Mouse (Mus musculus) neural tube, embryonic 13.5 days (tissue): ENCODE data around the gene Camkv. TPM values are rescaled to one million over a fixed set of nuclear protein-coding genes. Genes with fewer than 3 reads are reported as not detected.

Source experiments
- ATAC-seq: fragments of 200-750 bp; cut with Nextera tagmentation; 2 replicates; pipeline ENCODE4 v1.8.0; 2017; ENCODE audit warnings: low read depth, mild to moderate bottlenecking, moderate TSS enrichment, moderate library complexity
- H3K27ac ChIP-seq: fragments of 300-500 bp; sonication (generic); replicated peaks from 2 replicates; pipeline ENCODE4 v1.5.1; 2015; ENCODE audit warnings: moderate library complexity, mild to moderate bottlenecking, inconsistent platforms
- H3K27me3 ChIP-seq: fragments of 300-500 bp; sonication (generic); 2 replicates; pipeline ENCODE4 v1.6.1; 2015; ENCODE audit warnings: mild to moderate bottlenecking, inconsistent platforms
- H3K36me3 ChIP-seq: fragments of 300-500 bp; sonication (generic); 2 replicates; pipeline ENCODE4 v1.6.1; 2015; ENCODE audit warnings: mild to moderate bottlenecking, inconsistent platforms
- H3K4me1 ChIP-seq: fragments of 300-500 bp; sonication (generic); replicated peaks from 2 replicates; pipeline ENCODE4 v1.6.1; 2015; ENCODE audit warnings: inconsistent platforms
- H3K4me2 ChIP-seq: fragments of 300-500 bp; sonication (generic); 2 replicates; pipeline ENCODE4 v1.6.1; 2015; ENCODE audit warnings: inconsistent platforms, mild to moderate bottlenecking, moderate library complexity
- H3K4me3 ChIP-seq: fragments of 300-500 bp; sonication (generic); 2 replicates; pipeline ENCODE4 v1.5.1; 2015; ENCODE audit warnings: mild to moderate bottlenecking, inconsistent platforms
- H3K9ac ChIP-seq: fragments of 300-500 bp; sonication (generic); 2 replicates; pipeline ENCODE4 v1.6.1; 2015; ENCODE audit warnings: moderate library complexity, mild to moderate bottlenecking, inconsistent platforms
- H3K9me3 ChIP-seq: fragments of 300-500 bp; sonication (generic); 2 replicates; pipeline ENCODE4 v1.6.1; 2016; ENCODE audit warnings: inconsistent platforms
- WGBS: fragments of 180-500 bp; shearing (Covaris S2); methylation state at CpG from one replicate; pipeline ENCODE4 v1.1.7; 2015; 5-methylcytosine and 5-hydroxymethylcytosine counted together
- polyA plus RNA-seq: library from polyadenylated mRNA; unstranded; fragments of >200 nt; fragmentation: Nextera tagmentation; extraction: Ambion mirVana; gene quantifications from 2 replicates; pipeline ENCODE4 v1.2.1, GENCODE M21; 2015

Gene Camkv
- polyA plus RNA-seq, 1 experiment from 2014 or later = 11.4 TPM

DNA sequence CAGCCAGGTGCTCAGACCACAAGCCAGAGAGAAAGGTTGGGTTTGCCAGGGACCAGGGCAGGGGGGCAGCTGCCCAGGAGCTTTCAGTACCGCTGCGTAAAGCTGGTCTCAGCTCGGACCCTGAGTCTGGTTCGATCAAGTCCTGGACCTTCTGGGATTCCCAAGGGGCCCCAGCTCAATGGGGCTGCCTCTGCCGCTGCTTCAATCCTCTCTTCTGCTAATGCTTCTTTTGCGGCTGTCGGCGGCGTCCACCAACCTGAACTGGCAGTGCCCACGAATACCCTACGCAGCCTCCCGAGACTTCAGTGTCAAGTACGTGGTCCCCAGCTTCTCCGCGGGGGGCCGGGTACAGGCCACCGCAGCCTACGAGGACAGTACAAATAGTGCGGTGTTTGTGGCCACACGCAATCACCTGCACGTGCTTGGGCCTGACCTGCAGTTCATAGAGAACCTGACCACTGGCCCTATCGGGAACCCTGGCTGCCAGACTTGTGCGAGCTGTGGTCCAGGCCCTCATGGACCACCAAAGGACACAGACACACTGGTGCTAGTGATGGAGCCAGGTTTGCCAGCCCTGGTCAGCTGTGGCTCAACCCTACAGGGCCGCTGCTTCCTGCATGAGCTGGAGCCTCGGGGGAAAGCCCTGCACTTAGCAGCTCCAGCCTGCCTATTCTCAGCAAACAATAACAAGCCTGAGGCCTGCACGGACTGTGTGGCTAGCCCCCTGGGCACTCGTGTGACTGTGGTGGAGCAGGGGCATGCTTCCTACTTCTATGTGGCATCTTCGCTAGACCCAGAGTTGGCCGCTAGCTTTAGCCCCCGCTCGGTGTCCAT, 28.3 kb upstream of the Camkv start:
- Histone ChIP-seq H3K9ac (peak overlapping the region; percentile 60), H3K27me3 (peaks cover 8% of the 10 kb centered on the region), H3K4me2 (peak overlapping the region; percentile 58), H3K4me3 (peak overlapping the region; percentile 32), H3K36me3 (peaks cover 8% of the 10 kb centered on the region), H3K9me3 (no peaks in the 10 kb centered on the region), H3K4me1 (peaks cover 31% of the 10 kb centered on the region), H3K27ac (peak overlapping the region; percentile 28; the same call in 1 of the 2 replicates)
- no peak for ATAC-seq
- 48% methylated on average over 31 of the region's 31 CpGs for WGBS

DNA sequence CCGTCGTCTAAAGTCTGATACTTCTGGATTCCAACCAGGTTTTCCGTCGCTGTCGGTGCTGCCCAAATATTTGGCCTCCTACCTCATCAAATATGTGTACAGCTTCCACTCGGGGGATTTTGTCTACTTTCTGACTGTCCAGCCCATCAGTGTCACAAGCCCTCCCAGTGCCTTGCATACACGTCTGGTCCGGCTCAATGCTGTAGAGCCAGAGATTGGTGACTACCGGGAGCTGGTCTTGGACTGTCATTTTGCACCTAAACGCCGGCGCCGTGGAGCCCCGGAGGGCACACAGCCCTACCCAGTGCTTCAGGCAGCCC, 27.7 kb upstream of the Camkv start:
- H3K4me2 ChIP-seq = peak overlapping the region; percentile 58
- 79% methylated on average over 14 of the region's 14 CpGs for WGBS
- peaks cover 31% of the 10 kb centered on the region for H3K4me1 ChIP-seq
- H3K27ac ChIP-seq = peak overlapping the region; percentile 13; the same call in 1 of the 2 replicates
- no peaks in the 10 kb centered on the region for H3K9me3 ChIP-seq
- peaks cover 3% of the 10 kb centered on the region for H3K36me3 ChIP-seq
- no peak for ATAC-seq
- 0 out of 2 replicates have a peak overlapping the region, but pooled peaks have one; percentile 26 for H3K9ac ChIP-seq
- peak overlapping the region; percentile 32; the same call in 1 of the 2 replicates for H3K4me3 ChIP-seq
- peaks cover 8% of the 10 kb centered on the region for H3K27me3 ChIP-seq

DNA sequence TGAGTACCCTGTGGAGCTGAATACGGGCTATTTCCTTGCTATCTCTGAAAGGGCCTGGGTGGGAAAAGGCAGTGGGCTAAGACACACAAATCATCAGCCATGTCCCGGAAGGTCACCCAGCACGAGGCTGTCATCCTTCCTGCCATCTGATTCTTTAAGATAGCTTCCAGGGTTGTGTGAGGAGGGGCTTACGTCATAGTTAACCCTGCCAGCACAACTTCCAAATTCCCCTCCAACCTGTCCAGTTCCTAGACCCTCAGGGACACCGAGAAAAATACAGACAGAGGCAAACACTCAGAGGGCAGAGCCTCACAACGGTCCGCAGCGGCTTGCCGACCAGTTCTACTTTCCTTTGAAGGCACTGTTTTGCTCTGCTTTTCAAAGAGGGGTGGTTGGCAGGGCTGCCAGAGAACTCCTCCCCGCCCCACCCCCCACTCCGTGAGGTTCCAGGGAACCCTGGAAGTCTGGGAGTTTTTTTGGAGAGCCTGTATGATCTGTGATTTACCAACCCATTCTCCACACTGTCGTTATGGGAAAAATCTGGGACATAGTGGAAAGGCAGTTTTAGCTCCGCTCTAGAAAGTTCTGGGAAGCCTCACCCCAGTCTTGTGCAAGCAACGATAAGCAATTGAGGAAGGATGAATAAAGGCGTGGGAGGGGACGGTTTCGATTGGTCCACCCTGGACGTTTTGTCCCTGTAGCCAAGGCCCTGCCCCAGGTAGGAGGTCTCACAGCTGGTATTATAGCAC, 26.9 kb upstream of the Camkv start:
- peak overlapping the region; percentile 58 for H3K4me2 ChIP-seq
- H3K4me3 ChIP-seq = peak overlapping the region; percentile 32
- H3K9me3 ChIP-seq = no peaks in the 10 kb centered on the region
- 20% methylated on average over 18 of the region's 18 CpGs for WGBS
- no peaks in the 10 kb centered on the region for H3K36me3 ChIP-seq
- H3K27ac ChIP-seq = no peak overlapping the region; the same call in 1 of the 2 replicates
- peak overlapping the region; percentile 31; the same call in 1 of the 2 replicates for H3K9ac ChIP-seq
- peaks cover 31% of the 10 kb centered on the region for H3K4me1 ChIP-seq
- H3K27me3 ChIP-seq = peaks cover 8% of the 10 kb centered on the region
- ATAC-seq = no peak

DNA sequence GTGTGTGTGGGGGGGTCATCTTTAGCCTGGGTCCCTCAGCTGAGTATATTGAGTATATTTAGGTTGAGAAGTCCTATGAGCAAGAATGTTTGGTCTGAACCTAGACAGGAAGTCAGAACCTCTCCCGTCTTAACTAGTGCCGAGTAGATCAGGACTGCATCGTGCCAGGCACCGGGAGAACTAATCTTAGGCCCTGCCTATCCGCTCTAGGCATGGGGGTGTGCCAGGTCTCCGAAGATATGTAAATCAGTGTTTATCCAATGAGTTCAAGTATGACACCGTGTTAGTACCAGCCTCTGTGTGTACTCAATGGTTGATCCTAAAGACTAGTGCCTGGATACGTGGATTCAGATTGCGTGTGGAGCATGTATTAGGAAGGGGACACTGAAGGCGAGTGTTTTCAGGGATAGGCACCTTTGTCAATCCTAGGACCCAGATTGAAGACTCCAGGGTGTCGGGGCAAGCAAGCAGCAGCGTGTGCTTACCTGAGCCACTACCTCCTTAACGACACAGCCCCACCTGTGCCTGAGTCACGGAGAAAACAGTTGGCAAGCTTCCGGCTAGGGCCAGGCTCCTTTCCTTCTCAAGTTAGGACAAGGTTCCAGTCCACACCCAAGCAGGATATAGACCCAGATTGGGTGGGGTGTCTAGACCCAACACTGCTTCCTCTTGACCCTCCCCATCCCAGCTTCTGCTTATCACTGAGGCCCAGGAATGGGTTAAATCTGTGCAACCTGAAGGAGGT, 25.3 kb upstream of the Camkv start:
- no peak overlapping the region for H3K4me3 ChIP-seq
- 89% methylated on average over 15 of the region's 15 CpGs for WGBS
- no peak overlapping the region for H3K9ac ChIP-seq
- no peak overlapping the region for H3K27ac ChIP-seq
- H3K36me3 ChIP-seq = no peaks in the 10 kb centered on the region
- H3K27me3 ChIP-seq = peaks cover 8% of the 10 kb centered on the region
- ATAC-seq = no peak
- H3K4me2 ChIP-seq = no peak overlapping the region
- peaks cover 31% of the 10 kb centered on the region for H3K4me1 ChIP-seq
- H3K9me3 ChIP-seq = no peaks in the 10 kb centered on the region

DNA sequence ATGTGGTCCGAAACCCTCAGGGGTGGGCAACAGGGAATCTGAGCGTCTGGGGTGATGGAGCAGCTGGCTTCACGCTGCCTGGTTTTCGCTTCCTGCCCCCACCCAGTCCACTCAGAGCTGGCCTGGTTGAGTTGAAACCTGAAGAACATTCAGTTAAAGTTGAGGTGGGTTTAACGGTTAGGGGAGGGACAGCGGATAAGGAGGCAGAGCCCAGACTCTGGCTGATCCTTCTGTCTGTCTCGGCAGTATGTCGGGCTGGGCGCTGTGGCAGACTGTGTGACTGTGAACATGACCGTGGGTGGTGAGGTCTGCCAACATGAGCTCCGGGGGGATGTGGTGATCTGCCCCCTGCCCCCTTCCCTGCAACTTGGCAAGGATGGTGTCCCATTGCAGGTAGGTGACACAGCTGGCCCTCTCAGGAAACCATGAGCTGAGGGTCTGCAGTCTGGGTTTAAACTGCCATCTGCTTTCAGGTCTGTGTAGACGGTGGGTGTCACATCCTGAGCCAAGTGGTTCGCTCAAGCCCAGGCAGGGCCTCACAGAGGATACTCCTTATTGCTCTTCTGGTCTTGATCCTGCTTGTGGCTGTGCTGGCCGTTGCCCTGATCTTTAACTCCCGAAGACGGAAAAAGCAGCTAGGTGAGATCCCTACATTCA, 20.6 kb upstream of the Camkv start:
- 81% methylated on average over 16 of the region's 16 CpGs for WGBS
- no peaks in the 10 kb centered on the region for H3K9me3 ChIP-seq
- no peak overlapping the region for H3K27ac ChIP-seq
- no peaks in the 10 kb centered on the region for H3K36me3 ChIP-seq
- ATAC-seq = no peak
- H3K9ac ChIP-seq = no peak overlapping the region
- no peaks in the 10 kb centered on the region for H3K27me3 ChIP-seq
- peaks cover 12% of the 10 kb centered on the region for H3K4me1 ChIP-seq
- no peak overlapping the region for H3K4me2 ChIP-seq
- H3K4me3 ChIP-seq = no peak overlapping the region

DNA sequence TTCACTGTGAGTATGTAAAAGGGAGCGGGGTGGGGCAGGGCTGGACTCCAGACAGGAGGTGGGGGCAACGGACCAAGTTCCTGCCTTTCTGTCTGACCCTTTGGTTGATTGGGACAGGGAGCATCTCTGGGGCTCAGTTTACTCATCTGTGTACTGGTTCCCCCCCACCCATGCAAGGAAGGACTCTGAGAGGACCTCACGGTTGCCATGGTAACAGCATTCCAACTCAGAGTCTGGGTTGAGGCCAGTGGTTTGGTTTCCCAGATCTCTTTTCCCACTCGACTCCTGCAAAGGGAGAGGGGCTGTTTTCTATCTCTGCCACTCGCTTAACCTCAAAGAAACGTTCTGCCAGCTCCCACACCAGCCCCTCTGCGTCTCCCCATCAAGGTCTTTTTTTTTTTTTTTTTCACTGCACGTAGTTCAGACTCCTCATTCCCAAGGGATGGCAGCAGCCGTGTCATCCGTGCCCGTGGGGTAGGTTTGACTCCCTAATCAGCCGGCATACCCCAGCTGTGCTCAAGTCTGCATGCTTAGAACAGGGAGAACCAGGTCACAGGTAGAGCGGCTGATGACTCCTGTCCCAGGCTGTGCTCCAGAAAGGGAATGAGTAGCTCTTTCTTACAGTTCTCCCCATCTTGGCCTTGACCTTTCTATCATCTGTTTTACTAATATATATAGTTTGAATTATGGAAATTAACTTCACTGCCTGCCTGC, 17.4 kb upstream of the Camkv start:
- H3K9ac ChIP-seq = 0 out of 2 replicates have a peak overlapping the region, but pooled peaks have one; percentile 8
- WGBS = 37% methylated on average over 13 of the region's 13 CpGs

DNA sequence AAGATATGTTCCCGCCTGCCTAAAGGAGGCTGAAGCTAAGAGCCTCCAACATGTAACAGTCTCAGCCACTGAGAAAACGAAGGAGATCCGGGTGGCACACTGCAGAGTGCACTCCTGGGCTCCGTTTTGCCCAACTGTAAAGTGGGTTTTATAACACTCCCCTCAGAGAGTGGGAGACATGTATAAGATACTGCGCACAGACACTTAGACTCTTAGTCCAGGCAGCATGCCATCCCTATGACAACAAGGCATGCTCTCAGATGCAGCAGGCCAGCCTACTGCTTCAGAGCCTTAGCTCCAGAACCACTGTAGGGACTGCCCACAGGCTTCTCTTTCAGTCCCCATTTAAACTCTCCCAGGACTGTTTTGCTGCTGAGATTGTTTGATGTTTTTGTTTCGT, 16.6 kb upstream of the Camkv start:
- H3K36me3 ChIP-seq = no peaks in the 10 kb centered on the region
- H3K4me2 ChIP-seq = no peak overlapping the region
- 84% methylated on average over 6 of the region's 6 CpGs for WGBS
- 0 out of 2 replicates have a peak overlapping the region, but pooled peaks have one; percentile 8 for H3K9ac ChIP-seq
- no peak overlapping the region for H3K27ac ChIP-seq
- no peak for ATAC-seq
- H3K27me3 ChIP-seq = no peaks in the 10 kb centered on the region
- no peak overlapping the region for H3K4me3 ChIP-seq
- peaks cover 17% of the 10 kb centered on the region for H3K4me1 ChIP-seq
- H3K9me3 ChIP-seq = no peaks in the 10 kb centered on the region

More for the DNA sequence above, 17.4 kb upstream of the Camkv start:
- no peaks in the 10 kb centered on the region for H3K27me3 ChIP-seq
- no peaks in the 10 kb centered on the region for H3K36me3 ChIP-seq
- ATAC-seq = 0 out of 2 replicates have a peak, but pooled peaks have one; percentile 45
- H3K4me3 ChIP-seq = no peak overlapping the region
- H3K9me3 ChIP-seq = no peaks in the 10 kb centered on the region
- no peak overlapping the region for H3K4me2 ChIP-seq
- H3K27ac ChIP-seq = no peak overlapping the region
- H3K4me1 ChIP-seq = peaks cover 12% of the 10 kb centered on the region

DNA sequence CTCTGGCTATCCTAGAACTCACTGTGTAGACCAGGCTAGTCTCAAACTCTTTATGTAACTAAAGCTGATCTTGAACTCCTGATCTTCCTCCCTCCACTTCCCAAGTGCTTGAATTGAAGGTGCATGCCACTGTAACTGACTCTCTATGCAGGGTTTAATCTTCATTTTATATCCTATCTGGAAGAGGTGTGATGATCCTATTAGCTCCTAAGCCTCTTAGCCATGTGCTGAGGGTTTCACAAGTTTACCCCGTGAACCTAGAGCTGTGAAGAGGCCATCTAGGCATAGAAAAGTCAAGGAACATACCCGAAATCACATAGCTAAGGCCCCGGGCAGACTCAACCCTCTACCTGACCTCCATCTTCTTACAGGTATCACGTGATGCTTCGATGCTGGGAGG, 16.0 kb upstream of the Camkv start:
- H3K9ac ChIP-seq = no peak overlapping the region
- H3K4me2 ChIP-seq = no peak overlapping the region
- H3K9me3 ChIP-seq = no peaks in the 10 kb centered on the region
- no peak for ATAC-seq
- peaks cover 22% of the 10 kb centered on the region for H3K4me1 ChIP-seq
- H3K4me3 ChIP-seq = no peak overlapping the region
- H3K36me3 ChIP-seq = no peaks in the 10 kb centered on the region
- H3K27ac ChIP-seq = no peak overlapping the region
- no peaks in the 10 kb centered on the region for H3K27me3 ChIP-seq
- 86% methylated on average over 5 of the region's 5 CpGs for WGBS

DNA sequence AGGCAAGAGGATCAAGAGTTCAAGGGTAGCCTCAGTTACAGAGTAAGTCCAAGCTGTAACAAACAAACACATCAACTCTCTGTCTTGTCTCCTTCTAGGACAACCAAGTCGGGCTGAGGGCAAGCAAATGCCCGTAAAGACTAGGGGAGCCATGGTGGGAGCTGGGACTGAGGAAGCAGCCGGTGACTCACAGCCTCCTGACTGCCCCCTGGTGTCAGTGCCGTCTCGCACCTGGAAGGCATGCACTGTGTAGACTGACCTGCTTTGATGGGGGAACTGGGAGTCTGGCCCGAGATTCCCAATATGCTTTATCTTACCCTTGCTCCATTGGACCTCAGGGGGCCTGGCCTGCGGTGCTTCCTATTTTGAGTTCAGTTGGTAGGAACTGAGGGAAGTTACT, 12.5 kb upstream of the Camkv start:
- Histone ChIP-seq H3K4me2 (no peak overlapping the region), H3K9me3 (no peaks in the 10 kb centered on the region), H3K27ac (no peak overlapping the region), H3K4me1 (peaks cover 30% of the 10 kb centered on the region), H3K36me3 (no peaks in the 10 kb centered on the region), H3K9ac (no peak overlapping the region), H3K4me3 (no peak overlapping the region), H3K27me3 (no peaks in the 10 kb centered on the region)
- 30% methylated on average over 7 of the region's 7 CpGs for WGBS
- ATAC-seq = no peak

DNA sequence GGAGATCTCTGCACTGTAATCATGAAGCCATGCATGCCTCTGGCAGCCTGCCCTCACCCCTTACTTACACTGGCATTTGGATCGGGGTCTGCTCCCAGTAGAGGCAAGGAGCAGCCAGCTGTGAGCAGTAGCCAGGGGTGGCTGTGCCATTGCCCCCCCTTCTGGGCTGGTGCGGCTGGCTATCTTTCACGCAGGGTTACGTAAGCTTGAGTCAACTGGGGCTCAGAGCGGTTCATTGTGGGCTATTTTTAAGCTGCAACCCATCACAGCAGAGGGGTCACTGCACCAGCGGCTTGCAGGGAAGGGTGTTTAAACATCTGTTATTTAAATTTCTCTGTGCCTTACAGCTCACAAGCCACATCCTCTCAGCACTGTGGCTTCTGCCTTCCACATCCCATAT, 11.5 kb upstream of the Camkv start:
- H3K27ac ChIP-seq = no peak overlapping the region
- H3K4me2 ChIP-seq = no peak overlapping the region
- H3K9me3 ChIP-seq = no peaks in the 10 kb centered on the region
- ATAC-seq = no peak
- no peaks in the 10 kb centered on the region for H3K27me3 ChIP-seq
- no peak overlapping the region for H3K9ac ChIP-seq
- 44% methylated on average over 6 of the region's 6 CpGs for WGBS
- peaks cover 22% of the 10 kb centered on the region for H3K4me1 ChIP-seq
- H3K4me3 ChIP-seq = no peak overlapping the region
- no peaks in the 10 kb centered on the region for H3K36me3 ChIP-seq

DNA sequence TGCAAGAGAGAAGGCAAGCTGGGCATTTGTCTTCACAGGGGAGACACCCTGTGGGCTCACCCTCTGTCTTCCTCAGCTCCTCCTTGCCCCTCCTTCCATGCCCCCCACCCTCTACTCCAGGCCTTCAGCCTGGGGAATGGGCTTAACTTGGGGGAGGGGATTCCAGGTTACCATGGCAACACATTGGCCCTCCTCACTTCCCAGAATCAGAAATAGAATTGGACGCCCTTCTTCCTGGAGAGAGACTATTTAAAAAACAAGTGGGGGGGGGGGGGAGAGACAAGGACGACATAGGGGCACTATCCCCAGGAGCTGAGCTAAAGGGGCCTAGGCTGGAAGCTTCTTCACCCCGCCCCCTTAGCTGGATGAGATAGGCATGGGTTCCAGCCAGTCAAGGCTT, 10.2 kb upstream of the Camkv start:
- WGBS = 26% methylated on average over 3 of the region's 3 CpGs
- Histone ChIP-seq H3K4me3 (no peak overlapping the region), H3K9ac (no peak overlapping the region), H3K9me3 (no peaks in the 10 kb centered on the region), H3K4me2 (no peak overlapping the region), H3K27me3 (no peaks in the 10 kb centered on the region), H3K4me1 (peaks cover 22% of the 10 kb centered on the region), H3K36me3 (no peaks in the 10 kb centered on the region), H3K27ac (no peak overlapping the region)
- no peak for ATAC-seq
